Mouse (Mus musculus): ENCODE measurements around the gene Nipa1.

Nipa1 gene

GRCm38 (mm10) chr7:56010318-56011017 is 9.3 kb downstream of the Nipa1 start:
- DNase-seq (ENCODE audit: low spot score in 2 of 2), result no peak

DNA sequence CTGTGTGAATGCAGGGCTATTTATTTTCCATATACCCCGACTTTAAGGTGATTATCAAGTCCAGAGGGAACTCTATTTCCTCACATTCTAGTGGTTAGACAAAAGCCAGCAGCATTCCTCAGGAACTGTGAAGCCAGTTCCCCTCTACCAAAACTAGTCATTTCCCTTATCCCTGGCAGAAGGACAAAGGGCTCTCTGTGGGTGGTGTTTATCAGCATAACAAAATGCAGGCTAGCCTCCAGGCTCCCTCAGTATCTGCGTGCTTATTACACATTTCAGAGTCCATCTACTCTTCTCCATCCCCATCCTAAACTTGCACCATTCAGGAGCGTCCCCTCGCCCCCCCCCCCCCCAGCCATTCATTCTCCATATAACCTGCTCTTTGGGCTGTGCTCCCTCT is 20.8 kb downstream of the Nipa1 start:
- DNase-seq (ENCODE audit: low spot score in 2 of 2), result no peak

DNA sequence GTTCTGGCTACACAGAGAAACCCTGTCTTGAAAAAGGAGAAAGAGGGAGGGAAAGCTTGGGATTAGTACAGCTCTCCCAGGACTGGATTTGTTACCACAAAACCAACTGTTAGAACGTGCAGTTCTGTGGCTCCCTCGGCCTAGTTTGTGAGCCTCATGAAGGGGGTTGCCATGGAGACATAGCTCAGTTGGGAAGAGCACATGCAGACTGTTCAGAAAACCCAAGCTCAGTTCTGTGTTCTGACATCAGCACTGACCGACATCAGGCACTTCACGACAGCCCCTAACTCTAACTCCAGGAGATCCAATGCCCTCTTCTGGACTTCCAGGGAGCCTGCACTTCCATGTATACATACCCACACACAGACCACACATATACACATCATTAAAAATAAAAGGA is 24.7 kb downstream of the Nipa1 start:
- no peak for DNase-seq (ENCODE audit: low spot score in 2 of 2)

DNA sequence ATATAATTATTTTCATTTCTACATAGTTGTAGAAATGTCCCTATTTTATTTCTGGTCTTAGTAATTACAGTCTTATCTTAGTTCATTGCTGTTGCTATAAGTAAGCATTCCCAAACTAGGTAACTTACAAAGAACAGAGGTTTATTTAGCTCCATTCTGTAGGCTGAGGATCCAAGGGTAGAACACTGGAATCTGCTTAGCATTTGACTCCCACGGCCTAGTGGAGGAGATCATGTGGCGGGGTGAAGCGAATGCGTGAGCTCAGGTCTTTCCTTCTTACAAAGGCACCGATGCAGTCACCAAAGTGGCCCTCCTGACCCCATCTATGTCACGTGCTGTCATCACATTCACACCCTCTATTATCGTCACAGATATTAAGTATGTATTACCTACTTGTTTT is 27.9 kb downstream of the Nipa1 start:
- DNase-seq (ENCODE audit: low spot score in 2 of 2), result no peak

- no peak for DNase-seq (ENCODE audit: low spot score in 2 of 2)
Measured at GRCm38 (mm10) chr7:55991129-55991528, 28.6 kb downstream of the Nipa1 start.

GRCm38 (mm10) chr7:55986526-55987214 is 33.1 kb downstream of the Nipa1 start:
- peak; percentile 64 to 81 for DNase-seq (ENCODE audit: low spot score in 2 of 2)

DNA sequence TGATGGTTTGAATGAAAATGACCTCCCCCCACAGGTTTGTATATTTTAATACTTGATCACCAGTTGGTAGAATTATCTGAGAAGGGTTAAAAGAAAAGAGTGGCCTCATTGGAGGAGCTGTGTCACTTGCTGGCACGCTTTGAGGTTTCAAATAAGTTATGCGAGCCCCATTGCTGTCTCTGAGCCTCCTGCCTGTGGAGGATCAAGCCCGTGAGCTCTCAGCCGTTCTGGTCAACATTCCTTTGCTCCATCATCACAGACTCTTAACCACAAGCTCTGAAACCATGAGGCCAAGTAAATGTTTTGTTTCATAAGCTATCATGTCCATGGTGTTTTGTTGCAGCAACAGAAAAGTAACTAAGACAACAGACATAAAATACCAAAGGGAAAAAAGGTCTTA is 35.0 kb downstream of the Nipa1 start:
- no peak for DNase-seq (ENCODE audit: low spot score in 2 of 2)

DNA sequence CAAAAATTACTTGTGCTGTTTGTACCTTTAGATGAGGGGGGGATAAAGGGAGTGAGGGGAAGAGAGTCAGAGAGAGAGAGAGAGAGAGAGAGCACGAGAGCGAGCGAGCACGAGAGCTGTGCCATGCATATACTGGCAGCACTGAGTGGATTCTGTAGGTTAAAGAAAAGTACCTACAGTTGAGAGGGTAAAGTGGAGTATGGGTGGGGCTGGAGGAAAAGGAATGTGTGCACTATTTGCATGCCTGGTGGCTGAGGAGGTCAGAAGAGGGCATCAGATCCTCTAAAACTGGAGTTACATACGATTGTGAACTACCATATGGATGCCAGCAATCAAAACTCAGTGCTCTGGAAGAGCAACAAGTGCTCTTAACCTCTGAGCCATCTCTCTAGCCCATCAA is 36.6 kb downstream of the Nipa1 start:
- no peak for DNase-seq (ENCODE audit: low spot score in 2 of 2)

DNA sequence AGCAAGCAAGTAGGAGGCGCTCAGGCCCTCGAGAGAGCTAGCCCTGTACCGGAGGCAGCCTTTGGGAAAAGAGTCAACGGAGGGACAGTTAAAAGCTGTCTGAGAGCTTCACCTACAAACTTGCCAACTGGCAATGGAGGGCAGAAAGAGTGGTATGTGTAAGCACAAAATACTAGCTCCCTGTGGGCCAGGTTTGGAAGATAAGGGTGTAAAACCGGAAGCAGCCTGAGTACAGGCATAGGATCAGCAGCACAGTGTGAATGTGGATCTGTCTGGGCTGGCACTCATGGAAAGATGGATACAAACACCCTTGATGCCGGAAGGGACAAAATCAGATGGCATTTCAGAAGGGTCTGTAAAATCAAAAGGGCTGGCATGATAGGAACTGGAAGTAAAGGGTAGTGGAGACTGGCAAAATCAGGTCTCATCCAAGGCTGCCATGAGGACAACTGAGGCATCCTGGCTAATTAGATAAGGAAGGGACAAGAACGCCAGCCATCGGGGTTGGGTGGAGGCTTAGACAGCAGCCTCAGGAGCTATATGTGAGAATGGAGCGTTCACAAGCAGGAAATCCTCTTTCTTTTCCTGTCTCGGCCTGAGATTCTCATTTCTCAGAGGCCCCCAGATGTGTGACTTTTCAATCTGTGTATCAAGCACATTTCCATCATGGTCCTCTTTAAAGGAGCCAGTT is 37.6 kb downstream of the Nipa1 start:
- no peak for DNase-seq (ENCODE audit: low spot score in 2 of 2)

DNA sequence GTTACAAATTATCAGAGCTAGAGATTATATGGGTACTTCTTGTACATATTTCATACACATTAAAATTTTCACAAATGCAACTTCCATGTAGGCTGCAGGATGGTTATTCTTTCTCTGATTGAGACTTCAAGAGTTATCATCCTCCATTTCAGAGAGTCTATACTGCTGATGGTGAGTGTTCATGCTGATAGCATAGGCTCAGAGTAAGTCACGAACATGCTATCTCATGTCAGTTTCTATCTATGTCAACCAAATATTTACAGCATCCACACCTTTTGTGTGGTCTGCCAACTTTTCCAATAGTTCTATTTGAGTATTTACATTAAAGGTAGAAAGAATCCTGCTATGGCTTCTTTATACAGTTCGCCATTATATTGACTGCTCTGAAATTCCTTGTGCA is 38.2 kb downstream of the Nipa1 start:
- DNase-seq (ENCODE audit: low spot score in 2 of 2), result no peak

DNA sequence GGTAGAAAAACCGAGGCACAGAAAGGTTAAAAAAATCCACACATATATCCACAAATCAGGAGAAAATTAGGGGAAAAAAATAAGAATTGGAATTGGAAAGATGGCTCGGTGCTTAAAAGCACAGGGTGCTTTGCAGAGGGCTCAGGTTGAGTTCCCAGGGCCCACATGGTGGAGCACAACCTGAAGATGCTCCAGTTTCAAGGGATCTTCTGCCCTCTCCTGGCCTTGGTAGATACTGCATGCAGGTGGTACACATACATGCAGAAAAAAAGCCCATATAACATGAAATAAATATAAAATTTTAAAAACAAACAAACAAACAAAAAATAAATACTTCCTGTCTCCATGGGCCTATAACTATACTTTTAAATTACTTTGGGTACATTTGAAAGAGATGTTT is 45.3 kb downstream of the Nipa1 start:
- DNase-seq (ENCODE audit: low spot score in 2 of 2), result no peak

DNA sequence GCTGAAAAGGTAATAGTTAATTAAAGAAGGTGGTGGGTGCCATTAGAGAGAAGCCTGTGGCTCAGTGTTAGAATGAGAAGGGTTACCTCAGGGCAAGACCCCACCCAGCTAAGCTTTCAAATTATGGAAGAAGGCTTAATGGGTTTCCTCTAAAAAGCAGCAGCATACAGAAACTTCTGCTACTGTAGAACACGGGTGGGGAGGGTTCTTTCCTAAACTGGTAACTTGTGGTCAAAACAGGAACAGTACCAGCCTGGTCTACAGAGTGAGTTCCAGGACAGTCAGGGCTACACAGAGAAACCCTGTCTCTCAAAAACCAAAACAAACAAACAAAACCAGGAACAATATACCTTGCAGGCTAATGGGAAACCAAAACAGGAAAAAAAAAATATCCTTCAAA is 50.3 kb downstream of the Nipa1 start:
- no peak for DNase-seq (ENCODE audit: low spot score in 2 of 2)

DNA sequence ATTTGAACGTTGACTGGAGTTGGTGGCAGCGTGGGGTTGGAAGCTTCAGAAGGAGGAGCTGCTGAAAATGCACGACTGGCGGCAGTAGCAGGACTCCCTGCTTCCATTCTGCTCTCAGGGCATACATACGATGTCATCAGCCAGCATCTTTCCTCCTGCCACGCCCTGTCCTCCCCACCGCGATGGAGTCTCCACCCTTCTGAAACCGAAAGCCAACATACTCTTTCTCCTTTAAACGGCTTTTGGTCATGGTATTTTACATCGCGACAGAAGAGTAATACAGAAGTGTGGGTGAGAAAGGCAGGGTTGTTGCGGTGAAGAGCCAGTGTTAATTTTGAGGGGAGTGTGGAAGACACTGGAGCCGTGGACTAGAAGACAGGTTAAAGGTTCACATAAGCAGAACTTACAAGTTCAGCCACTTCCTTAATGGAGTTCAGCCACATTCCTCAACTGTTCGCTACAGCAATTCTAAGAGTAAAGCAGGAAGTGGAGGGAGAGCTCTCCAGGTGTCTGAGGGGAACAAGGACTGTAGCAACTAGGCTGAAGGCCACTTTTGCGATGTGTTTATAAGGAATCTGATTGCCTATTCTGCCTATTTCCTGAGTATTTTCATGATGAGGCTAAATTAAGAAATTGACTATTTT is 51.4 kb downstream of the Nipa1 start:
- peak; percentile 40 to 50 for DNase-seq (ENCODE audit: low spot score in 2 of 2)

GRCm38 (mm10) chr7:55966866-55967460 is 52.8 kb downstream of the Nipa1 start:
- no peak for DNase-seq (ENCODE audit: low spot score in 2 of 2)

- DNase-seq (ENCODE audit: low spot score in 2 of 2), result peak; percentile 91 to 96
Measured at GRCm38 (mm10) chr7:55962004-55962908, 57.5 kb downstream of the Nipa1 start, which contains the start of gene Nipa2. TSS of gene Nipa2 (minus strand) at chr7:55962476.

DNA sequence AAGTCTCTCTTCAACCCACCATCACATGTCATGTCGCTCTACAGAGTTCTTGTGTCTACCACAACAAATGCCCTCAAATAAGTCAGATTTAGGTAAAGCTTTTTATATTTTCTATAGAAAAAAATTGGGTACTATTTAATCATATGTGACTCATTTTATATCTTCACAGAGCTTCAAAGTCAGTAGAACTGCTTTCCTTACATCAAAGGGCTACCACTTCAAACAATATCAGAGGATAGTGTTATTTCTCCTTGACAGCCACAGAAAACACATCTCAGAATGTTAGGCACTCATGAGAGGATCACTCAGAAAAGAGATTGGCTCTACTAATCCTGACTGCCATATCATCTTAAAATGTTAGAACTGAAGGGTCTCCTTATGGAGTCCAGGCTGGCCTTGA is 59.2 kb downstream of the Nipa1 start:
- DNase-seq (ENCODE audit: low spot score in 2 of 2), result no peak

- no peak for DNase-seq (ENCODE audit: low spot score in 2 of 2)
Measured at GRCm38 (mm10) chr7:55959801-55960200, 60.0 kb downstream of the Nipa1 start.

GRCm38 (mm10) chr7:55957916-55958315 is 61.8 kb downstream of the Nipa1 start:
- no peak for DNase-seq (ENCODE audit: low spot score in 2 of 2)

- no peak for DNase-seq (ENCODE audit: low spot score in 2 of 2)
Measured at GRCm38 (mm10) chr7:55957178-55957577, 62.6 kb downstream of the Nipa1 start.

DNA sequence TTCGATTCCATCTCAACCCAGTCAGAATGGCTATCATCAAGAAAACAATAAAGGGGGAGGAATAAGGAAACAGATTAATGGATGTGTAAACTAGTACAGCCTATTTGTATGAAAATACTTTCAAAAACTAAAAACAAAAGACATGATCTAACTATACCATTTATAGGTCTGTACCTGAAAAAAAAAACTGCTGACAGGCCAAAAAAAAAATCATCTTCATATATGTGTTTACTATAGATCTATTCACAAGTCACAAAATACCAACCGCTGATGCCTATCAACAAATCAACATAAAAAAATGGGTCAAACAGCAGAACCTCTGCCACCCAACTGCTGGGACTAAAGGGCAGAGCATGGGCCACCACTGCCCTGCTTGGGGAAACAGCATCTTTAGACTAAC is 63.7 kb downstream of the Nipa1 start:
- DNase-seq (ENCODE audit: low spot score in 2 of 2), result no peak

- DNase-seq (ENCODE audit: low spot score in 2 of 2), result no peak
Measured at GRCm38 (mm10) chr7:55938341-55938740, 81.4 kb downstream of the Nipa1 start.
